Comparison of ENCODE assay signal across 9 mouse cellular contexts in the genomic region with DNA sequence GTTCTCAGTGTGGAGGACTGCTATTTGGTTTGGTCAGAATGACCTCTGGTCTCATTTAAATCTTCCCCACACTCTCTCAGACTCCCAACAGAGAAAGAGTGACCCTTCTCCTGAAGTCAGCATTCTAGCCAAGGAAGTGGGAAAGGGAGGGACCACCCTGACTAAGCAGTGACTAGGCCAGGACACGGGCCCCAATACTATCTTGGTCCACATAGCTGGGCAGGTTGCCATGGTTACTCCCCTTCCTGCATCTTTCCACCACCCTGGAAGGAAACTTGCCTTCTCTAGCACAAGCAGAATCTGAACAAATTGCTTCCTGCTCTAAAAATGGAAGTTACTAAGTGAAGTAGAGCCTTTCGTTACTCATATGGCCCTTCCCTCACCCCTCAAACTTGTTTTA. TPM values are rescaled to one million over a fixed set of nuclear protein-coding genes. Genes with fewer than 3 reads are reported as not detected.
DNase-seq lines count a peak whose midpoint lies in the region; ATAC-seq and TF ChIP-seq lines count a peak whose summit lies in the region.
"Had no signal": no experiment of that assay in that cellular context is flagged by ENCODE, and none has a peak within 500 bp of the region (broad histone marks: within the 10 kb centered on the region; RNA-seq: fewer than 3 reads in every experiment).

No protein-coding gene starts in this region.

- no peak for TF ChIP-seq CTCF in hindbrain, postnatal 0 days (IDR thresholded peaks at IDR 0.05; ENCODE audit: low read depth)

- ATAC-seq in embryonic facial prominence, embryonic 13.5 days (ENCODE audit: insufficient number of reproducible peaks, insufficient read depth, low FRiP score, low TSS enrichment, low read depth): no peak
- ATAC-seq in hindbrain, embryonic 13.5 days (ENCODE audit: low FRiP score): no peak
- no peak for ATAC-seq in hindbrain, postnatal 0 days

- 54% methylated on average over 2 of the region's 2 CpGs for WGBS in embryonic facial prominence, embryonic 13.5 days
- WGBS in embryonic facial prominence, embryonic 10.5 days: 56% methylated on average over 2 of the region's 2 CpGs
- 40% methylated on average over 2 of the region's 2 CpGs for WGBS in hindbrain, embryonic 13.5 days
- 40% methylated on average over 2 of the region's 2 CpGs for WGBS in hindbrain, postnatal 0 days

- H3K27ac ChIP-seq in embryonic facial prominence, embryonic 13.5 days: 0 out of 2 replicates have a peak overlapping the region, but pooled peaks have one; percentile 11
- no peak overlapping the region for H3K27ac ChIP-seq in embryonic facial prominence, embryonic 10.5 days (replicated peaks)
- H3K27ac ChIP-seq in hindbrain, embryonic 13.5 days: no peak overlapping the region
- H3K27ac ChIP-seq in hindbrain, postnatal 0 days: no peak overlapping the region

- peaks cover 26% of the 10 kb centered on the region for H3K4me1 ChIP-seq in embryonic facial prominence, embryonic 13.5 days
- peaks cover 25% of the 10 kb centered on the region for H3K4me1 ChIP-seq in embryonic facial prominence, embryonic 10.5 days
- peaks cover 5% of the 10 kb centered on the region for H3K4me1 ChIP-seq in hindbrain, embryonic 13.5 days (replicated peaks)
- H3K4me1 ChIP-seq in hindbrain, postnatal 0 days (ENCODE audit: insufficient read depth, low read length): 0 out of 2 replicates have a peak, but pooled peaks cover 6% of the 10 kb centered on the region

- no peaks in the 10 kb centered on the region for H3K27me3 ChIP-seq in embryonic facial prominence, embryonic 13.5 days
- H3K27me3 ChIP-seq in embryonic facial prominence, embryonic 10.5 days (replicated peaks; ENCODE audit: low read depth, poor library complexity, severe bottlenecking): no peaks in the 10 kb centered on the region
- H3K27me3 ChIP-seq in hindbrain, embryonic 13.5 days: peaks cover 5% of the 10 kb centered on the region
- no peaks in the 10 kb centered on the region for H3K27me3 ChIP-seq in hindbrain, postnatal 0 days (ENCODE audit: insufficient read depth, low read length)

- H3K9ac ChIP-seq in embryonic facial prominence, embryonic 13.5 days: no peak overlapping the region
- H3K9ac ChIP-seq in hindbrain, embryonic 13.5 days: no peak overlapping the region
- no peak overlapping the region for H3K9ac ChIP-seq in hindbrain, postnatal 0 days (replicated peaks; ENCODE audit: low read length)

- no peaks in the 10 kb centered on the region for H3K9me3 ChIP-seq in embryonic facial prominence, embryonic 13.5 days
- no peaks in the 10 kb centered on the region for H3K9me3 ChIP-seq in embryonic facial prominence, embryonic 10.5 days
- H3K9me3 ChIP-seq in hindbrain, embryonic 13.5 days: no peaks in the 10 kb centered on the region
- H3K9me3 ChIP-seq in hindbrain, postnatal 0 days (ENCODE audit: low read length): no peaks in the 10 kb centered on the region

- no peak overlapping the region for H3K4me2 ChIP-seq in embryonic facial prominence, embryonic 13.5 days
- H3K4me2 ChIP-seq in hindbrain, embryonic 13.5 days: no peak overlapping the region
- no peak overlapping the region for H3K4me2 ChIP-seq in hindbrain, postnatal 0 days (ENCODE audit: low read depth, low read length)

- H3K4me3 ChIP-seq in embryonic facial prominence, embryonic 13.5 days: no peak overlapping the region
- H3K4me3 ChIP-seq in embryonic facial prominence, embryonic 10.5 days: no peak overlapping the region
- no peak overlapping the region for H3K4me3 ChIP-seq in hindbrain, embryonic 13.5 days
- H3K4me3 ChIP-seq in hindbrain, postnatal 0 days (ENCODE audit: low read length): no peak overlapping the region

- no peak for DNase-seq in embryonic facial prominence, embryonic 10.5 days (ENCODE audit: low spot score)
- DNase-seq in NIH3T3 (ENCODE audit: low read depth): peak; percentile 63
- DNase-seq in heart, adult 8-10 months (ENCODE audit: low spot score): peak; percentile 89
- DNase-seq in kidney, postnatal 36 days: peak; percentile 82 to 90
- no peak for DNase-seq in cerebellum, adult 9-11 months
- DNase-seq in hindbrain, postnatal 0 days (ENCODE audit: low spot score): no peak

- H3K36me3 ChIP-seq in embryonic facial prominence, embryonic 13.5 days: peaks cover 21% of the 10 kb centered on the region
- H3K36me3 ChIP-seq in embryonic facial prominence, embryonic 10.5 days (replicated peaks): peaks cover 10% of the 10 kb centered on the region; the same call in 1 of the 2 replicates
- no peaks in the 10 kb centered on the region for H3K36me3 ChIP-seq in hindbrain, embryonic 13.5 days
- H3K36me3 ChIP-seq in hindbrain, postnatal 0 days (ENCODE audit: insufficient read depth, low read length): no peaks in the 10 kb centered on the region

RNA-seq across cellular contexts. Expression of a gene that starts 54.5 kb away (rescaled TPM):
- not detected in 2 replicates for polyA plus RNA-seq in embryonic facial prominence, embryonic 13.5 days (2015; fragmentation: Nextera tagmentation; extraction: Ambion mirVana)
- polyA plus RNA-seq in embryonic facial prominence, embryonic 10.5 days (2016; fragmentation: Nextera tagmentation; extraction: Ambion mirVana): not detected in 2 replicates
- not detected for total RNA-seq in heart, adult 8-10 months (2022)
- polyA plus RNA-seq in hindbrain, embryonic 13.5 days (2015; fragmentation: Nextera tagmentation; extraction: Ambion mirVana): not detected in 2 replicates
- not detected in 2 replicates for total RNA-seq in hindbrain, postnatal 0 days (2014; rRNA removed)
- not detected in 2 replicates for polyA plus RNA-seq in hindbrain, postnatal 0 days (2015; fragmentation: Nextera tagmentation; extraction: Ambion mirVana)
- total RNA-seq: layer of hippocampus, adult 8-10 months had no signal

Comparison
In these comparisons a context has a peak if more than half of its experiments do, and no peak if none do; other contexts are left out.
1. DNase-seq: peak in NIH3T3 (single experiment), heart, adult 8-10 months (single experiment) and kidney, postnatal 36 days (2 of 2); none in embryonic facial prominence, embryonic 10.5 days (single experiment), cerebellum, adult 9-11 months (single experiment) and hindbrain, postnatal 0 days (single experiment).